Mouse (Mus musculus) B cell, adult 2 months (primary cell): ENCODE results near the gene Sec61g.
"Not testable (repeated sequence)": the region's sequence is repeated elsewhere in the genome, so short reads cannot be mapped to it uniquely, and the experiment has no call there.

ENCODE experiments used
- DNase-seq, 2 experiments: peaks; one replicate each; pipeline ENCODE4 v3.0.0; 2022

The Sec61g gene

GRCm38 (mm10) chr11:16508052-16508654 lies at the start of gene Sec61g:
Gene Sec61g, minus strand, starts transcription at chr11:16508484.
- DNase-seq = peak; percentile 90 to 91

- no peak for DNase-seq
Measured at GRCm38 (mm10) chr11:16546421-16547163, 38.3 kb upstream of the Sec61g start.

- DNase-seq = no peak
Measured at GRCm38 (mm10) chr11:16537379-16537778, 29.1 kb upstream of the Sec61g start.

- no peak for DNase-seq
Measured at GRCm38 (mm10) chr11:16534582-16535553, 26.6 kb upstream of the Sec61g start.

GRCm38 (mm10) chr11:16532877-16533276 lies 24.6 kb upstream of the Sec61g start:
- peak in 1 of 2 experiments; percentile 7 for DNase-seq

GRCm38 (mm10) chr11:16528909-16529308 lies 20.6 kb upstream of the Sec61g start:
- DNase-seq = no peak

GRCm38 (mm10) chr11:16528391-16528790 lies 20.1 kb upstream of the Sec61g start:
- no peak for DNase-seq

GRCm38 (mm10) chr11:16527743-16528142 lies 19.5 kb upstream of the Sec61g start:
- no peak for DNase-seq

GRCm38 (mm10) chr11:16526467-16526866 lies 18.2 kb upstream of the Sec61g start:
- no peak for DNase-seq

- DNase-seq = no peak
Measured at GRCm38 (mm10) chr11:16525724-16526123, 17.4 kb upstream of the Sec61g start.

- DNase-seq = peak in 1 of 2 experiments; percentile 6
Measured at GRCm38 (mm10) chr11:16524917-16525640, 16.8 kb upstream of the Sec61g start.

GRCm38 (mm10) chr11:16515081-16515480 lies 6.8 kb upstream of the Sec61g start:
- not testable (repeated sequence) for DNase-seq

- not testable (repeated sequence) for DNase-seq
Measured at GRCm38 (mm10) chr11:16514221-16514620, 5.9 kb upstream of the Sec61g start.

GRCm38 (mm10) chr11:16507385-16508051 lies 766 bp downstream of the Sec61g start:
- DNase-seq = peak; percentile 12

GRCm38 (mm10) chr11:16505999-16506398 lies 2.3 kb downstream of the Sec61g start:
- no peak for DNase-seq

GRCm38 (mm10) chr11:16503150-16503549 lies 5.1 kb downstream of the Sec61g start:
- DNase-seq = no peak

GRCm38 (mm10) chr11:16502744-16503143 lies 5.5 kb downstream of the Sec61g start:
- DNase-seq = no peak

- no peak for DNase-seq
Measured at GRCm38 (mm10) chr11:16498756-16499680, 9.3 kb downstream of the Sec61g start.
